Mouse (Mus musculus) forebrain, embryonic 12.5 days (tissue): ENCODE data around the gene Rundc1. TPM values are rescaled to one million over a fixed set of nuclear protein-coding genes. Genes with fewer than 3 reads are reported as not detected.
"Not testable (repeated sequence)": the region's sequence is repeated elsewhere in the genome, so short reads cannot be mapped to it uniquely, and the experiment has no call there.

ENCODE experiments used
- ATAC-seq: fragments of 200-750 bp; cut with Nextera tagmentation; 2 replicates; pipeline ENCODE4 v1.8.0; 2017; ENCODE audit warnings: moderate TSS enrichment; ENCODE audit not compliant: low FRiP score
- H3K27ac ChIP-seq: fragments of 300-500 bp; sonication (generic); 2 replicates; pipeline ENCODE4 v1.5.1; 2016; ENCODE audit warnings: mild to moderate bottlenecking
- H3K27me3 ChIP-seq: fragments of 300-500 bp; sonication (generic); 2 replicates; pipeline ENCODE4 v1.6.1; 2016; ENCODE audit warnings: mild to moderate bottlenecking
- H3K36me3 ChIP-seq: fragments of 300-500 bp; sonication (generic); replicated peaks from 2 replicates; pipeline ENCODE4 v1.6.1; 2016; ENCODE audit warnings: mild to moderate bottlenecking
- H3K4me1 ChIP-seq: fragments of 300-500 bp; sonication (generic); 2 replicates; pipeline ENCODE4 v1.6.1; 2016
- H3K4me2 ChIP-seq: fragments of 300-500 bp; sonication (generic); 2 replicates; pipeline ENCODE4 v1.6.1; 2016; ENCODE audit warnings: mild to moderate bottlenecking, moderate library complexity
- H3K4me3 ChIP-seq: fragments of 300-500 bp; sonication (generic); replicated peaks from 2 replicates; pipeline ENCODE4 v1.5.1; 2016; ENCODE audit warnings: mild to moderate bottlenecking
- H3K9ac ChIP-seq: fragments of 300-500 bp; sonication (generic); 2 replicates; pipeline ENCODE4 v1.6.1; 2016; ENCODE audit warnings: mild to moderate bottlenecking
- H3K9me3 ChIP-seq: fragments of 300-500 bp; sonication (generic); 2 replicates; pipeline ENCODE4 v1.6.1; 2016
- WGBS: fragments of 180-500 bp; shearing (Covaris S2); methylation state at CpG from one replicate; pipeline ENCODE4 v1.1.7; 2016; 5-methylcytosine and 5-hydroxymethylcytosine counted together
- polyA plus RNA-seq: library from polyadenylated mRNA; unstranded; fragments of >200 nt; fragmentation: Nextera tagmentation; extraction: Ambion mirVana; gene quantifications from 2 replicates; pipeline ENCODE4 v1.2.1, GENCODE M21; 2016

The Rundc1 gene
- polyA plus RNA-seq, 1 experiment from 2014 or later: 27.3 TPM

- H3K4me1 ChIP-seq: peaks cover 48% of the 10 kb centered on the region
- H3K4me3 ChIP-seq: no peak overlapping the region
- 78% methylated on average over 14 of the region's 14 CpGs for WGBS
- peaks cover 48% of the 10 kb centered on the region for H3K36me3 ChIP-seq
- H3K4me2 ChIP-seq: peak overlapping the region; percentile 88
- peak overlapping the region; percentile 36; the same call in 1 of the 2 replicates for H3K27ac ChIP-seq
- 0 out of 2 replicates have a peak, but pooled peaks have one; percentile 1 for ATAC-seq
- H3K9ac ChIP-seq: peak overlapping the region; percentile 25; the same call in 1 of the 2 replicates
- no peaks in the 10 kb centered on the region for H3K9me3 ChIP-seq
- peaks cover 9% of the 10 kb centered on the region; the same call in 1 of the 2 replicates for H3K27me3 ChIP-seq
Measured at GRCm38 (mm10) chr11:101462141-101462540, 37.3 kb downstream of the Rundc1 start.

DNA sequence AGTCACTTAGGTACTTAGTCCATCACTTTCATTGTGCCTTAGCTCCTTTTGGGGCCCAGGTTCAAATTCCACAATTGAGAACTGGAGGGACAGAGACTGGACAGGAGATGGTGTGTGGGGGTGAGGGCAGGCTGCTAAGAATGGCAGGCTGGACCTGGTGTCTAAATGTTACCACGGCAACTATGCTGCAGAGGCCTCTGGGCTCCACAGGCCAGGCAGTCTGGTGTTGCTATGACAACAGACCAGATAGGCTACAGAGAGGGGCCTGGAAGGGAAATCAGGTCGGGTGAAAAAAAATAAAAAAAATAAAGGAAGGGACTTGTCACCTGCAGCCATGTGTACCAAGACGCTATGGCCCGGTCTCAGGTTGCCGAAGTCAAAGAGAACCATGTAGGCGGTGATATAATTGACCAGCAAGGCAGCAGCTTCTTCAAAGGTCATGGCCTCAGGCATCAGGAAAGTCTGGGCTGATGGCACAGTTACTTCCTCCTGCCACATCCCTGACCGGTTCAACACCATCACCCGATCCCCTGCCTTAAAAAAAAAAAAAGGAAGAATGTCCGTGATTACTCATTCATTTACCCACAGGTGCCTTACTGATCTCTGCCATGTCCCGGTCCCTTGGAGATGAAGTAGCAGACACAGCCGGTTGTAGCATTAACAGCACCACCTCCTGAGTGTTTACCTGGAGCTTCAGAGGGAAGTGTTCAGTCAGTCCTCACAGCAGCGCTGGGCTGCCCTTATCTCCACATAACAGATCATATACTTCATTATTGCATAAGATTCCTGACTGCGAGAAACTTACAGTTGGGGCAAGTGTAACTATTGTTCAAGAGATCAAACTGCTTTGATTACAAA, 37.9 kb downstream of the Rundc1 start:
- Histone ChIP-seq H3K4me1 (peaks cover 54% of the 10 kb centered on the region), H3K27me3 (peaks cover 9% of the 10 kb centered on the region; the same call in 1 of the 2 replicates), H3K9me3 (no peaks in the 10 kb centered on the region), H3K36me3 (peaks cover 46% of the 10 kb centered on the region), H3K9ac (peak overlapping the region; percentile 25; the same call in 1 of the 2 replicates), H3K27ac (peak overlapping the region; percentile 36; the same call in 1 of the 2 replicates), H3K4me2 (peak overlapping the region; percentile 88), H3K4me3 (peak overlapping the region; percentile 83)
- WGBS: 40% methylated on average over 13 of the region's 13 CpGs
- peak; percentile 61; the same call in 1 of the 2 replicates for ATAC-seq

- Histone ChIP-seq H3K4me2 (peak within 1 kb of the TSS; percentile 88), H3K4me1 (peaks cover 62% of the 10 kb centered on the region), H3K9me3 (no peaks in the 10 kb centered on the region), H3K9ac (peak within 1 kb of the TSS; percentile 75), H3K36me3 (peaks cover 30% of the 10 kb centered on the region), H3K4me3 (peak within 1 kb of the TSS; percentile 83), H3K27ac (peak within 1 kb of the TSS; percentile 88), H3K27me3 (peaks cover 9% of the 10 kb centered on the region; the same call in 1 of the 2 replicates)
- ATAC-seq: no peak
- 17% methylated on average over 12 of the region's 12 CpGs for WGBS
Measured at GRCm38 (mm10) chr11:101464211-101465100, 39.6 kb downstream of the Rundc1 start, which contains the start of gene Rnd2. TSS of gene Rnd2 (plus strand) at chr11:101464999.

DNA sequence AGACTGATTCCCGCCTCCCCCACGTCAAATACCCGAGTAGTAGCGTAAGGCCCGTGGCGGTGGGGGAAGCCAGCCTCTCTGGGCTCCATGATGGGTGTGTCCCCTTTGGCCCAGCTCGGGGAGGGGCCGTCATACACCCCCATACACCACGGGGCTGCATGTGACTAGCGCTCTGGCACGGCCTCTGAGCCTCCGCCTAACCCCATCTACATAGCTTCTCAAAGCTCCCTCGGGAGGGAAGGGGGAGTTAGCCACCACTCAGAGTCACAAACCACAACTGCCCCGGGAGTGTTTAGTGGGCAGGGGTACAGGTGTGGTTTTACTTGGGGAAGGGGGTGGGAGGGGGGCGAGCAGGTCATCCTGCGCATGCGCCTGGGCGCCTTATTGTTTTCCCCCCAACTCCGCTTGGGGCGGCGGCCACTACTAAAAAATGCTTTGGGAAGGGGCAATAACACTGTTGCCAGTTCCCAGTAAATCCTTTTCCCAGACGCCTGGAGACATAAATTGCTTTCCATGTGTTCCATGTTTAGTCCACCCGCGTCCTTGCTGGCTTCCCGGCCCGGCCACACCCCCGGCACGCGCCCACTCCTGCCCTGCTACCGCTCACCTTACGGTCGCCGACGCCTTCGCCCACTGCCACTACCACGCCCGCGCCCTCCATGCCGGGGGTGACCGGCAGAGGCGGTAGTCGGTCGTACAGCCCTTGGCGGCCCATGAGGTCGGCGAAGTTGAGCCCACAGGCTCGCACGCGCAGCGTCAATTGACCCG, 40.4 kb downstream of the Rundc1 start:
- WGBS: under 1% methylated on average over 49 of the region's 51 CpGs
- Histone ChIP-seq H3K27ac (peak overlapping the region; percentile 88), H3K4me2 (peak overlapping the region; percentile 88), H3K27me3 (peaks cover 9% of the 10 kb centered on the region; the same call in 1 of the 2 replicates), H3K4me1 (peaks cover 64% of the 10 kb centered on the region), H3K4me3 (peak overlapping the region; percentile 83), H3K9ac (peak overlapping the region; percentile 75), H3K9me3 (no peaks in the 10 kb centered on the region), H3K36me3 (peaks cover 22% of the 10 kb centered on the region)
- peak; percentile 27 for ATAC-seq

GRCm38 (mm10) chr11:101465869-101466551, 41.1 kb downstream of the Rundc1 start, which contains the start of gene Vat1:
TSS of gene Vat1 (minus strand) at chr11:101466230.
- peaks cover 9% of the 10 kb centered on the region; the same call in 1 of the 2 replicates for H3K27me3 ChIP-seq
- H3K4me2 ChIP-seq: peak within 1 kb of the TSS; percentile 88
- WGBS: 2% methylated on average over 60 of the region's 60 CpGs
- H3K4me3 ChIP-seq: peak within 1 kb of the TSS; percentile 83
- H3K9ac ChIP-seq: peak within 1 kb of the TSS; percentile 75
- H3K27ac ChIP-seq: peak within 1 kb of the TSS; percentile 88
- ATAC-seq: peak; percentile 66
- H3K4me1 ChIP-seq: peaks cover 69% of the 10 kb centered on the region
- H3K9me3 ChIP-seq: no peaks in the 10 kb centered on the region
- H3K36me3 ChIP-seq: peaks cover 16% of the 10 kb centered on the region

DNA sequence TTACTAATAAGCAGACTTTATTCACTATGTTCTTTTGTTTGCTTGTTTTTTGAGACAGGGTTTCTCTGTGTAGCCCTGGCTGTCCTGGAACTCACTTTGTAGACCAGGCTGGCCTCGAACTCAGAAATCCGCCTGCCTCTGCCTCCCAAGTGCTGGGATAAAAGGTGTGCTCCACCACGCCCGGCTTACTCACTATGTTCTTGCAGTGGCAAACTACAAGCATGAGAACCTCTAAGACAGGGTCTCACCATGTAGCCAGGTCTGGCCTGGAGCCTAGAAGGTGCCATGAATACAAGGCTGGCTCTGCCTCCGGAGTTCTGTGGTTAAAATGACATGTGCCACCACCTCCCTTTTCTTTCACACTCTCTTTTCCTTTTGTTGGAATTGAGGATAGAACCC, 41.7 kb downstream of the Rundc1 start:
- H3K9me3 ChIP-seq, ATAC-seq, H3K9ac ChIP-seq, H3K27ac ChIP-seq, H3K27me3 ChIP-seq: not testable (repeated sequence)
- Histone ChIP-seq H3K4me2 (peak overlapping the region; percentile 88), H3K36me3 (peaks cover 11% of the 10 kb centered on the region), H3K4me1 (peaks cover 75% of the 10 kb centered on the region), H3K4me3 (peak overlapping the region; percentile 83)
- 57% methylated on average over 5 of the region's 5 CpGs for WGBS

DNA sequence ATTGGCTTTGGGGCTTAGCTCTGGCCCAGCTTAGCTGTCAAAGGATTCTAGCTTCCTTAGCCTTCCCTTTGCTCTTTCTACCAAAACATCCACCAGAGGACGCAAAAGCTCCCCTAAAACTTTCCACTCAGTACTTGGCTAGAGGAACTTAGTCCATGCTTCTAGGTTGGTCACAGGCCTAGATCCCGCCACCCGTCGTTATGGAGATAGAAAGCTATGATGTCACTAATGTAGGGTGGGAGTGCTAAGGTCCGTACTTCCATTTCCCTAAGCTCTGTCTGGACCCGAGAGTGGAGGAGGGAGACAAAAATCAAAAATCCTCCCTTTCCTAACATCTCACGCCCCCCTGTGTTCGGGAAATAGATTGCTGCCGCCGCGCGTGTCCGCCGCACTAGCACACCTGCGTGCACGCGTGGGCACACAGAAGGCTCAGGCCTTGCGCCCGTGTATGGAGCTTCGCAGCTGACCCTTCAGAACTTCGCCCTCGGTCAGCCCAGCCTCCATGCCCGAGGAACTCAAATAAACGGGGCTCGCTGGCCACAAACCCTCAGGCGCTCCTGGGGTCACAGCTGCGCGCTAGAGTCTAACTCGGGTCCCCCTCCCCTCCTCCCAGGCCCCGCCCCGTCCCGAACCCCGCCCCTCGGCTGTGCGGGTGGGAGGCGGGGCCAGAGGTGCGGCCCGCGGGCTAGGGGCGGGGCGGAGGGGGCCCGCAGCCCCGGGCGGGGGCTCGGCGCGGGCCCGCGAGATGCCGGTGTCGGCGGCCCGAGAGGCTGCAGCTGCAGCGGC, 42.8 kb downstream of the Rundc1 start:
- H3K36me3 ChIP-seq: no peaks in the 10 kb centered on the region
- under 1% methylated on average over 52 of the region's 54 CpGs for WGBS
- no peaks in the 10 kb centered on the region for H3K9me3 ChIP-seq
- peak; percentile 68 for ATAC-seq
- H3K4me3 ChIP-seq: peak overlapping the region; percentile 86
- peak overlapping the region; percentile 81 for H3K4me2 ChIP-seq
- H3K4me1 ChIP-seq: peaks cover 75% of the 10 kb centered on the region
- peak overlapping the region; percentile 88 for H3K27ac ChIP-seq
- H3K27me3 ChIP-seq: peaks cover 9% of the 10 kb centered on the region; the same call in 1 of the 2 replicates
- H3K9ac ChIP-seq: peak overlapping the region; percentile 79

DNA sequence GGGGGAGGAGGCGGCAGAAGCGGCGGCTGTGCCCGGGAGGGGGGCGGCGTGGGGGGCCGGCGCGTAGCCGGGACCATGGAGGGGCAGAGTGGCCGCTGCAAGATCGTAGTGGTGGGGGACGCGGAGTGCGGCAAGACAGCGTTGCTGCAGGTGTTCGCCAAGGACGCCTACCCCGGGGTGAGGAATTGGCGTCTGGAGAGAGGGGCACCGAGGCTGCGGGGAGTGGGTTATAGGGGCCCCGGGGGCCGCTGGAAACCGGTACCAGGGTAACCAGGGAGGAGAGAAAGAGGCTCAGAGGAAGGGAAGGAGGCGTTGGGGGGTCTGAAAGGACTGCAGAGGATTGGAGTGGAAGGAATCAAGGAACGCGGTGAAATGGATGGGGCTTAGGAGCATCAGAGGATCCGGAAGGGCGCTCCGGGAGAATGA, 43.4 kb downstream of the Rundc1 start:
- under 1% methylated on average over 28 of the region's 31 CpGs for WGBS
- Histone ChIP-seq H3K4me1 (peaks cover 69% of the 10 kb centered on the region), H3K9me3 (no peaks in the 10 kb centered on the region), H3K27me3 (peaks cover 9% of the 10 kb centered on the region; the same call in 1 of the 2 replicates), H3K27ac (peak overlapping the region; percentile 88), H3K4me3 (peak overlapping the region; percentile 86), H3K36me3 (no peaks in the 10 kb centered on the region), H3K4me2 (peak overlapping the region; percentile 81), H3K9ac (peak overlapping the region; percentile 79)
- peak; percentile 60 for ATAC-seq

DNA sequence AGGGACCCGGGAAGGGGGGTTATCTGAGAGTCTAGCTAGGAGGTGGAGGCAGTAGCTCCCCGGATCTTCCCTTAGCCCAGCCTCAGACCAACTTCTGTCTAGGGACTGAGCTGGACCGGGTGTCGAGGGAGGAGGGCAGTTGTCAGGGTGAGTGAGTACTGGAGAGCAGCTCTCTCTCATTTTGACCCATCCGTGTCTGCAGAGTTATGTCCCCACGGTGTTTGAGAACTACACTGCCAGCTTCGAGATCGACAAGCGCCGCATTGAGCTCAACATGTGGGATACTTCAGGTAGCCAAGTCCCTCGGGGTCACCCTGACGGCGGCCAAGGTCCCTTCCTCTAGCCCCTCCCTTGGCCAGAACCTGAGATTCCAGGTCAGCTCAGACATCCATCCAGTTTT, 43.8 kb downstream of the Rundc1 start:
- no peaks in the 10 kb centered on the region for H3K36me3 ChIP-seq
- H3K4me3 ChIP-seq: peak overlapping the region; percentile 86
- WGBS: 5% methylated on average over 13 of the region's 13 CpGs
- peaks cover 65% of the 10 kb centered on the region for H3K4me1 ChIP-seq
- H3K27me3 ChIP-seq: peaks cover 9% of the 10 kb centered on the region; the same call in 1 of the 2 replicates
- H3K27ac ChIP-seq: peak overlapping the region; percentile 88
- ATAC-seq: no peak
- H3K9ac ChIP-seq: peak overlapping the region; percentile 79
- no peaks in the 10 kb centered on the region for H3K9me3 ChIP-seq
- peak overlapping the region; percentile 81 for H3K4me2 ChIP-seq

- Histone ChIP-seq H3K4me2 (peak overlapping the region; percentile 81), H3K27ac (no peak overlapping the region), H3K9me3 (no peaks in the 10 kb centered on the region), H3K27me3 (peaks cover 9% of the 10 kb centered on the region; the same call in 1 of the 2 replicates), H3K36me3 (no peaks in the 10 kb centered on the region), H3K4me3 (peak overlapping the region; percentile 86), H3K9ac (0 out of 2 replicates have a peak overlapping the region, but pooled peaks have one; percentile 79), H3K4me1 (peaks cover 60% of the 10 kb centered on the region)
- WGBS: 68% methylated on average over 4 of the region's 4 CpGs
- no peak for ATAC-seq
Measured at GRCm38 (mm10) chr11:101469155-101469554, 44.3 kb downstream of the Rundc1 start.
